Mouse (Mus musculus): ENCODE results near the gene Actr10.

The Actr10 gene

DNA sequence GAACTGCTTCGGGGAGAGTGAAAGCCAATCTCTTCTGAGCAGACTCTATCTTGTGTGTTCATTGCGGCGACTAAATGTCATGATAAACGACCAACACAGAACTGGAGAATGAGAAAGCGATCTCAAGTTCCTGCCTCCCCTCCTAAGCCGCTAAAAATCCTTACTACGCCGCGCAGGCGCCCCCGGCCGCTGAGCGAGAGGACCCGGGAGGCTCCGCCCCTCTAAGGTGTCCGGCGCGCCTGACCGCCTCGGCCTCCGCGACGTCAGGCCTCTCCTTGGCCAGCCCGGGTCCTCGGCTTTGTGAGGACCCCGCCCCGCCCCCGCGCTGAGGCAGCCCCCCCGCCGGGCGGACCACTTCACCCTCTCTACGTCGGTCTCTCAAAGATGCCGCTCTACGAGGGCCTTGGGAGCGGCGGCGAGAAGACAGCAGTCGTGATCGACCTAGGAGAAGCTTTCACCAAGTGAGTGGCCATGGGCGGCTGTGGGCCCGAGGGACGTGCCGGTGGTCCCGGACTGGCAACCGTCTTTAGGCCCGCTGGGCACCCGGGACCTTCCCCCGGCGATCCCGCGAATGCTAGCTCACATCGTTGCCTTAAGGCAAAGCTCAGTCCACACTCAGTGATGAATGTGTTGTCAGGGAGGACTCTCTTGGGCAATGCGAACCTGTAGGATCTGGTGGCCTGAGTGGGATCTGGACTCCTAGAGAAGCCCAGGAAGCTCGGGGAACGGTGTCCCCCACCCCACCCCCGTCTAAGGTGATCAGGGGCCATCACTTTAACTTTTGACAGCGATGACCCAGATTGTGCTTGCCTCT lies at the start of gene Actr10:
Actr10 (plus strand) TSS at position 287 of the 814 bp plus-strand sequence.
- peak; percentile 93 for DNase-seq (ENCODE audit: low spot score)

DNA sequence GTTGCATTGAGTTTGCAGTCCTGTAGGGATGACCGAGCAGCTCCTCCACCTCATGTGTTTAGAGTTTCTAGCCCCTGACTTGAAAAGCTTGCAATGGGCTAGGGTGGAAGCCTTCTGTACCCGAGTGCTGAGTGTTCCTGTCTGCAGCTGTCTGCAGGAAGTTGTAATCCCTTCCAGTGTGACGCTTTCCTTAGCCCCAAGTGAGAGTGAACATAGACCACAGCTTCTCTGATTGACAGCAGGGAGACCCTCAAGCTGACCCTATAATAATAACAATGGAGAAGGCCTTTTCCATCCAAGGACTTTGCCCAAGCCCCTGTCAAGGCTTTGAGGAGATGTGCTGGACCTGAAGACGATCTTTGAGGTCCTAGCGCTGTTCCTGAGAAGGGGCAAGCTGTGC lies 47.3 kb upstream of the Actr10 start:
- no peak for DNase-seq (ENCODE audit: low spot score)

DNA sequence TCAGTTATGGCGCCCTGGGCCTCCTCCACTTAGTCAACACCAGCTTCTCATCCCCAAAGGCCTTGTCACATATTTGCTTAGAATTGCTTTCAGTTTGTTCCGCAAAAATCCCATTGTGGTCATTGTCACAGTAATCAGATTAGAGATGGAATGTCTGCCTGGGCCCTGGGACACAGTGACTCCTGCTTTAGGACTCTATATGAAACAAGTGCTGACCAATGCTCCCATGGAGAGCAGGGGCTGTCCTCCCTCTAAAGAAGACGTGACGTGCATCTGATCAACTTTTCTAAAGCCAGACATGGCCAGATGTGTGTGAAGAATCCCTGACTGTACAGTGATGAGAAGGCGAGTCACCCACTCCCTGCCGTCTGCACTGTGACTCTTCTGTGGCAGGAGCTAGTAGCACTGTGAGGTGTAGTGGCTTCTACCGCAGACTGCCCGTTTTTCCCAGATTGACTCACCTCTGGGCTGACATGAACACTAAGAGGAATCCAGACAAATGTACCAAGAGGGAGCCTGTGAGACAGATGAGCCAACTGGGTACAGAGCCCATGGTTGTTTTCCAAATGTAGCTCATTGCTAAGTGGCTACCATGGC lies 46.7 kb upstream of the Actr10 start:
- DNase-seq (ENCODE audit: low spot score), result no peak

DNA sequence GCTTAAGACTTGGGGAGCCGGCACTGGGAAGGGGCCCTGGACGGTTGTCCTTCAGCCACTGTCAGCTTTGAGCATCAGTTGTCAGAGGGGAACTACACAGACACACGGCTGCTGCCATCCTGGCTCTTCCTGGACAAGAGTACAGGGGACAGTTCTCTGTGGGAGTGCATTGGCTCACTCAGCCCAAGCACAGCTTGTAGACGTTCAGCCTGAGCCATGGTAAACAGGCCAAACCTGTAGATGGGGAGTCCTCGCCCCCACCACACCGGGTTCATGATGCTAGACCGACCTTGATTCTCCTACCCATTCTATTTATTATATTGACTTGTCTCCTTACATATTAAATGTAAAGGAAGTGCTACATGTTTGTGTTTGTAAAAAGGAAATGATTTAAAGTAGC lies 42.4 kb upstream of the Actr10 start:
- DNase-seq (ENCODE audit: low spot score), result no peak

DNA sequence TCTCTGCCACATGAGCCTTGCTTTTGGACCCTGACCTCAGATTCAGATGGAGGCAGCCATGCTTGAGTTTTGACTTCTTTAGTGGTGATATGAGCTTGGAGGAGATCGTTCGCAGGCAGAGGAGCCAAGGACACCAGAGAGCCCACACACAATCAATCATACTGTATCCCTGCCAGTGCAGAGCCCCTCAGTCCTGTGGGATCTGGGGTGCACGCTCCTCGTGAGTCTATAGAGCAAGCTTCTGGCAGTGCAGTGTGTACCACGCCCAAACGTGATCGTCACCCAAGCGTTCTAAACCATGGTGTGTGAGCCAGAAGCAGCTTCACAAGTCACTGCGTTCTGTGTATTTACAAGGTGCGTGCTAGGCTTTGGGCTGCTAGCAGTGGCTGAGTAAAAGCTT lies 41.6 kb upstream of the Actr10 start:
- no peak for DNase-seq (ENCODE audit: low spot score)

DNA sequence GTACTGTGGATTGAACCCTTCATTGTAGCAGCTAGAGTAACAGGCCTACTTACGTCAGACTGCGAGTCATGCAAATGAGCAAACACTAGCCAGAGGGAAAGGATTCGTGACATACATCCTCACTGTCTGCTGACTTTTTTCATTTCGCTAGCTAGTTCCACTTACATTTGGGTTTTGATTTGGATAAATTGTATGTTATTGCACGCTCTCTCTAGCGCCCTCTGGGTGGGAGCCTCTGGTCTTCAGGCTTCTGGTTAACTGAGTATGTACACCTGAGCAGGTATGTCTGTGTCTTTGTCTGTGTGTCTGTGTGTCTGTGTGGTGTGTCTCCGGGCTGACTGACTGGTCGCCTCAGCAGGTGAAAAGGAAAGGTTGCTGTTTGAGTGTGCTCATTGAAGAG lies 40.2 kb upstream of the Actr10 start:
- DNase-seq (ENCODE audit: low spot score), result no peak

DNA sequence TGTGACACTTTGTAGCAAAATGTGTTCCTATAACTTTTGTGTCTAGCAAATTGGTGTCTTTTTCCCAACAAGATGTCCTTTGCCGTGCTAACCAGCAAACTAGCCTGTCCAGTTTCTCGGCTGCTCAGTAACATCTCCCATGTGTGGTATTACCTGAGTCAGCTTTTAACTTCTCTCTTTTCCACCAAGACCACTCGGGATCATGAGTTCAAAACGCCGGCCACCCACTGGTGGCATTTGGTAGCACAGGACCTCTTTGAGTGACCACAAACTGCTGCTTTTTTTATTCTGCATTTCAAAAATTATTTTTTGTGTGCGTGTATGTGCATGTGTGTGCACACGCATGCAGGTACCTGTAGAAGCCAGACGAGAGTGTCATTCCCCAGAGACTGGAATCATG lies 39.2 kb upstream of the Actr10 start:
- DNase-seq (ENCODE audit: low spot score), result no peak

DNA sequence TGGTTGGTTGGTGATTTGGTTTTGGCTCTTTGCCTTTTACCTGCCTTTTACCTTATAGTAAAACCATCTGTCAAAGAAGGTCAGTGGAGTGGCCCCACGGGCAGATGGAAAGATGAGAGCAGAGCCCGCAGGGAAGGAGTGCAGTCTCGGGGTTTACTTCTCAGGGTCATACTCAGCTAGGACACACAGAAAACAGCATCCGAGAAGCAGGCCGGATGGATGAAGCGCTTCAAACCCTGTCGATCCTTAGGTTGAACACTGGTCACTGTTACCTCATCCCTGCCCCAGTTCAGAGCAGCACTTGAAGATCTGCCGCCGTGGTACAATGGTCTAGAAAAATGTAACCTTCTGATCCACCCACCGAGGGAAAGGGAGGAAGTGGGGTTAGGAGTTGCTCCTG lies 33.2 kb upstream of the Actr10 start:
- no peak for DNase-seq (ENCODE audit: low spot score)

DNA sequence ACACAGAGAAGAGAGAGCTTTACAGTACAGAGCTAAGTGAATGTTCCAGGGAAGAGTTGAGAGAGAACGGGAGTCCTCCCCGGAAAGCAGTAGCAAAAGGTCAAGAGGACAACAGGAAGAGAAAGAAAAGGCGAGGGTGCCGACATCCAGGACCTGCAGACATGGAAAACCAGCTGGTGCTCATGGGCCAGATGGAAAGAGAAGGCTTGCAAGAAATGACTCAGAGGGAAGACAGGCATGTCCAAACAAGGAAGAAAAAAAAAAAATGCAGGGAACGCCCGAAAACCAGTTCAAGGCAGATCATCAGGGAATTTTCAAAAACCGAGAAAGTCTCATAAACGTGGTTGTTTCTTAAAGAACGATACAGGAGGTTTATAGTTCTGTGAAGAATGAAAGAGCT lies 30.8 kb upstream of the Actr10 start:
- DNase-seq (ENCODE audit: low spot score), result no peak

DNA sequence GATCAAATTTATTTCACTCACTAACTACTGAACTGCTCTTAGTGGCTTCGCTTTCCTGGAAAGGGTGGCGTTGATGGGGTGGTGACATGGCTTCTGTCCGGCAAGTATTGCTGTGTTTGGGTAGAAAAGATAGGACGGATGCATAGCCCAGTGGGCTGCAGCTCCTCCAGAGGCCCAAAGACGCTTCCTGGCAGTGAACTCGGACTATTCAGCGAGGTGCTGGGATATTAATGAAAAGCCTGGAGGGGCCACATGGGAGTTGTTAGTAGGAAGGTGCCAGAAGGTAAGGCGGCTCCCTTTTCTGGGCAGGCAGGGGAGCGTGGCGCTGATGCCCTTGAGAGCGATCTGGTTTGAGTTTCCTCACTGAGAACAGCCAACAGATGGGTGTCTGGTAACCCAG lies 30.0 kb upstream of the Actr10 start:
- no peak for DNase-seq (ENCODE audit: low spot score)

DNA sequence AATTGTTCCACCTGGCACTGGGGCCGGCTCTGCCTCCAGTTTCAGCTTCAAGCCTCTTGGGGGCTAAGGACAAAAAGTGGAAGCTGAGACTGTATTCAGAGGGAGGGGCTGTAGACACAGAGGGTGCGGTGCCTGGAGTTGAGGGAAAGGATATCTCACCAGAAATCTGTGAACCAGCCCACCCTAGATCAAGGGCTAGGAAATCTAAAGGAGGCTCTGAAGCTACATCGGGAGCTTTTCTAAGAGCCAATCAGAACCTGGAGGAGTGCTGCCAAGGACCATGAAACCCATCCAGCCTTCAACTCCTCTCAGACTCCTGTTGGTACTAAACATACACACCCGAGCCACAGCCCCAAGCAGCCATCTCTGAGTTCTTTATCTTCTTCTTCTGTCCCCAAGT lies 29.6 kb upstream of the Actr10 start:
- DNase-seq (ENCODE audit: low spot score), result no peak

DNA sequence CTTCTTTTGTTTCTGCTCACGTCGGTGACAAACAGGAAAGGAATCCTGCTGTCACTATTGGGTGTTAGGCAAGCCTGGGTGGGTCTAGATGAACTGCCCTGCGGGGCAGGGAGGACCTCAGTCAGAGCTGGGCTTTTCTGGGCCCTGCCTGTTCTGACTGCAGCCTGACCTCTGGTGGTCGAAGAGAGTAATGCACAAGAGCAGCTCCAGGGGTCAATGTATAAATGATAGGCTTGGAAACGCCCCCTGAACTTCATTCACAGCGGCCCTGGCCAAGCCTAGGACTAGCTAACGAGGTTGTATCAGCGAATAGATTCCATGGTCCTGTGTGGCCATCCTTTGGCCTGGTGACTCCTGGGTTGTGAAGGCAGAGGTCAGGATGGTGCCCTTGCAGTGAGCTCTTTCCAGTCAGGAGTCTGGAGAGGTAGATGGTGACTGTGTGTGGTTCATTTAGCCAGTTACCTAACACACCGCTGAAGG lies 27.4 kb upstream of the Actr10 start:
- DNase-seq (ENCODE audit: low spot score), result peak; percentile 85

DNA sequence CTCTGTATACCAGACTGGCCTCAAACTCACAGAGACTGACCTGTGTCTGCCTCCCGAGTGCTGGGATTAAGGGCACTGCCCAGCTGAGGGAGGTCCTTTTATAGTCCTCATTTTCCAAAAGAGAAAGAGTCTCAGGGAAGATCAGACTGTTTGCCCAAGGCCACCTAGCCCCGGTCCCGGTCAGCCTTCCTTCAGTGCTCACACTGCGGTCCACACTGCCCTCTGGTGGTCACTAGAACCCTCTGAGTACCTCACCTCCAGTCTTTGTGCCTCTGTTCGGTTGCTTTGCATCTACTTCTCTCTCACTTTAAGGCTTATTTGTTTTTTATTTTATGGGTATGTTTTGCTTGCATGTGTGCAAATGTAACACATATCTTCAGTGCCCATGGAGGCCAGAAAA lies 26.6 kb upstream of the Actr10 start:
- DNase-seq (ENCODE audit: low spot score), result peak; percentile 88

DNA sequence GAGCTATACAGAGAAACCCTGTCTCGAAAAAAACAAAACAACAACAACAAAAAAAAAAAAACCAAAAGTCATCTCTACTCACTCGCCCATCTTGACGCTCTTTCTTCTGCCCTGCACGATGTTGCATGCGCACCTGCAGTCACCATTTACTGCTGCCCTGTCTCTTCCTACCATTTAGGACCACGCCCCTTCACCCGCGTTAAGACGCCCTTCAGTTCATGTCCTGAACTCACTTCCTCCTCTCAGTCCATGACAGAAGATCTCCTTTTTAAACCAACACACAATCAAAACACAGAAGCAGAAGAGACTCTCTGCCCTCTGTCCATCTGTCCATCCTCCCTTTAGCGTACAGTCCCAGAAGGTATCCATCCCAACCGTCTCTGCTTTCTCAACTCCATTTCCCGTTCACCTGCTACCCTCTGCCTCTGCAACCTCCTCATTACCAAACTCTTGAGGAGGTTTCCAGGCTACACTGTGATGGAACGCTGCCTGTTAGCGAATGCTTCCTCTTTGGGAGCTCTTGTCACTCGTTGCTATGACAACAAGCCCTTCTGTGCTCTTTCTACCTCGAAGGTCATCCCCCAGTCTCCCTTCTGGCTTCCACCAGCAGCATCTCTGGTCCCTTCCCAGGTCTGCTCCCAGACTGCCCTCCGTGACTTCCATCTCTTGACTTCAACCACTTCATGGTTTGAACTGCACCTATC lies 25.8 kb upstream of the Actr10 start:
- no peak for DNase-seq (ENCODE audit: low spot score)

DNA sequence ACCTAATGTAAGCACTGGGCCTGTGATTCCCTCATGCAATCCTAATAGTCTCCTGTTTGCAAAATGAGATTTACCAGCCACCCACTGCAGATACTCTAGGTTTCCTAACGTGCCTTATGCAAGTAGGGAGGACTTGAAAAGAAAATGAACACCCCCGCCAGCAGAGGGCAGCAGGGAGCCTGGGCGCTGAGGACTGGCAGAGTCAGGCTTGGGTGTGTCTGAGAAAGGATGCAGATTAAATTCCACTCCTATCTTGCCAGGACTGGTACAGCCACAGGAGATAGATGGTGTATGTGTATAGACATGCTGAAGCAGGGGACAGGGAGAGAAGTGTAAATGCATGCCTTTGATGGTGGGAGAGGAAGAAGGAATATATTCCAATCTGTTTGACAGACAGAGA lies 24.2 kb upstream of the Actr10 start:
- peak; percentile 81 for DNase-seq (ENCODE audit: low spot score)

DNA sequence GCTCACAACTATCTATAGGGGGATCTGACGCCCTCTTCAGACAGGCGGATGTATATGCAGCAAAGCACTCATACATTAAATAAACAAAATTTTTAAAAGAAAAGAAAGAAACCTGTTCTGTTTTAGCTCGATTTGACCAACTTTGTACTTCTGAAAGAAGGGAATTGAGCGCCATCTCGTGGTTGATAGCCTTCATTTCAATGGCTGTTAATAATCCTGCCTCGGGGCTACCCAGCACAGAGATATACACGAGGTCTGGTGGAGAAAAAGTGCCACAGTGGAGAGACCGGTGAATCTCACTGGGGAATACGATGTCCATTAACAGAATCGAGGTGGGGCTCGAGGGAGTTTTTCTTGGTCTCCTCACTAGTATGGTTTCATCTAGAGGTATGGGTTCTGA lies 23.3 kb upstream of the Actr10 start:
- DNase-seq (ENCODE audit: low spot score), result peak; percentile 40

DNA sequence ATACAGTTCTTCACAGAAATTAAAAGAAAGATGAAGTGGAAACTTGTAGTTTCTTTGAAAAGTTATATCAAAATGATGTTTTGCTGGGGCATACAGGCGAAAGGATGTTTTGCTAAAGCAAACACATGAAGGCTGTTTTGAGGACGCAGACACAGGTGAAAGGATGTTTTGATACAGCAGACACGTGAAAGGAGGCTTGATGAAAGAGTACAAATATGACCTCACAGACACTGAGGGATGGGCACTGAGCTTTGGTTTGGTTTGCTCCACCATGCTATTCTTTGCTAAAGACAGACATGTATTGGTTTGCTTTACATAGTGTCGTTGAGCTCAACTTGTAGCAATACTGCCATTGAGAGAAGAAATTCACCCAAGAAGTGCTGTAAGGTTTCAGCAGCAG lies 7.9 kb upstream of the Actr10 start:
- DNase-seq (ENCODE audit: low spot score), result no peak

DNA sequence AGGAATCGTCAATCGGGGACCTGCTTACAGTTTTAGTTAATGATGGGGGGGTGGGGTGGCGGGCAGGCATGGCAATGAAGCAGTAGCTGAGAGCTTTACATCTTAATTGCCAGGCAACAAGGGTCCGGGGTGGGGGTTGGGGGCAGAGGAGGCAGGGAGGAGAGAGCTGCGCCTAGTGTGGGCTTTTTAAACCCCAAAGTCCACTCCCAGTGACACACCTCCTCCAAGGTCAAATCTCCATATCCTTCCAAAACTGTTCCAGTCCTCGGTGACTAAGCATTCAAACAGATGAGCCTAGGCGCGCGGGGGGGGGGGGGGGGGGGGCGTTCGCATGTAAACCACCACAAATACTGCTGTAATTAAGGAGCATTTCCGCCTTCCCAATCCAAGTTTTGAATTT lies 507 bp upstream of the Actr10 start:
- no peak for DNase-seq (ENCODE audit: low spot score)

DNA sequence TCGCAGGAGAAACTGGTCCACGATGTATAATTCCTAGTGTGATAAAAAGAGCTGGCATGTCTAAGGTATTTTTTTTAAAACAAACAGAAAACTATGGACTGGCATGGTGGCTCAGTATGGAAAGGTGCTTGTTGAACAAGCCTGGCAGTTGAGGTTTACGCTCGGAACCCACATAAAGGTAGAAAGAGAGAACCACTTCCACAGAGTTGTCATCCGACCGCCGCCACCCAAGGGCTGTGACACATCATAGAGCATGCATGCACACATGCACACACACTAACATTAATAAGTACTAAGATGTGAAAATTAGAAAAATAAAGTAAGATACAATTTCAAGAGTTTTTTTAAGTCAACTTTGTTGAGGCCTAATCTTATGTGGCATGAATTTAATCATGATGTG lies 3.1 kb downstream of the Actr10 start:
- DNase-seq (ENCODE audit: low spot score), result no peak

DNA sequence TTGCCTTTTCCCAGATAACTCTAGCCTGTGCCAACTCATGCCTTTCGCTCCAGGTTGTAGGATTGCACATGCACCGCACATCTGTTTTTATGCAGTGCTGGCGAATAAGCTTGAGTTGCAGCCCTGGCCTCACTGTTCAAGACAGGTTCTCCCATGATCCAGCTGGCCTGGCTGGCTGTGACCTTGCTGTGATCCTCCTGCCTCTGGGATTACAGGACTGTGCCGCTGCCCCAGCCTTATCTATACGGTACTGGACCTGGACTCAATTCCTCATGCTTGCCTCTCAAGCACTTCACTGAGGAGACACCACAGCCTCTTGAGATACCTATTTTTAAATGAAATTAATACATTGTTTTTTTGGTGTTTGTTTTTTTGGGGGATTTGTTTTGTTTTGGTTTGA lies 6.5 kb downstream of the Actr10 start:
- no peak for DNase-seq (ENCODE audit: low spot score)

DNA sequence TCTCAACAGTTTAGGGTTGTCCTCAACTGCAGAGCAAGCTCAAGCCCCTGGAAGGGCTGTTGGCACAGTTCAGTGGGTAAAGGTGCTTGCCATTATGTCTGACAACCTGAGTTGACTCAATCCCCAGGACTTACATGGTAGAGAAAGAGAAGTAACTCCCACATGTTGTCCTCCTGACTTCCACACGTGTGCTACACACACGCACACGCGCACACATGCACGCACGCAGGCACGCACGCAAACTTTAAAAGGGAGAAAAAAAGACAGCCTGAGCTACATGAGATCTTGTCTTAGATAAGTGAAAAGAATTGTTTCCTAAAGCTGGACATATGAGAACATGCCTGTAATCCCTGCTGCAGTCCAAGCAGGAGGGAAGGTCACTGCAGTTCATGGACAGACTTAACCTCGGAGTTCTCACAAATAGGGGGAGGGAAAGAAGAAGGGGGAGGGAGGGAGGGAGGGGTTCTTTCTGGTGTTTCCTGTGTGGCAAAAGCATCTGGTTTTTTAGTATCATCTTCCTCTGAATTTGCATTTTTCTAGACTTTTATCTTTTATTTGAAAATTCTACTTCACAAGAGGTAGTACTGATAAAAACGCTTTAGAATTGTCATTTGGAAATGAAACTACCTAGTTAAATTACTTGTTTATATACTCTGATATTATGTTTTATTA lies 9.1 kb downstream of the Actr10 start:
- no peak for DNase-seq (ENCODE audit: low spot score)

DNA sequence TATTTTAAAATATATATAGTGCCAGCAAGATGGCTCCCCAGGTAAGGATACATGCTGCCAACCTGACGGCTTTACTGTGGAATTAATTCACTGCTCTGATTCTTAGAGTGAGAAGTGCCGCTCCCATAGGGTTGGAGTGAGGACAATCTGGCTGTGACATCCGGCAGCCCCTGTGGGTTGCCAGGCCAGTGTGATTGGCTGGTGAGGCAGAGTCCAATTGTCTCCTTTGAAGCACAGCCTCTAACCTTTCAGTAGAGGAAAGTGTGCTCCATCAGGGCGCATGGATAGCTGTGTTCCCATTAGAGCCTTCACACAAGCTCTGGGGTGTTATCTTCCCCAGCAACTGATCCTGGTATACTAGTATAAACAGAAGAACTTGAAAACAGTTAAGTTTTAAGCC lies 21.0 kb downstream of the Actr10 start:
- no peak for DNase-seq (ENCODE audit: low spot score)

DNA sequence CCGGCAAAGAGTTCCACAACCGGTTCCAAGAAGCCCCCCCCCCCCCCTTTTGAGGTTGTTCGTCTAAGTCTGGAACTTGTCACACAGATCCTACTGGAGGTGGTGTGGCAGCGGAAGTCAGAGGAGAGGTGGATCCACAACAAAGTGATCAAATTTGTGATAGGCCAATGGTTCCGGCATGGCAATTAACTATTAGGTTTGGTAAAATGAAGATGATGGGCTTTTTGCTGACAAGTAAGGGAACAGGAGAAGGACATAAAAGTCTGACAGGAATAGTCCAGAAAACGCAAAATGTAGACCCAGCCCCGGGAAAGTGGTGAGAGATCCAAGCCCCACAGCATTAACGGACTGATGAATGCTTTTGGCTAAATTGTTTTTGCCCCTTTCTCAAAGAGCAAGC lies 29.9 kb downstream of the Actr10 start:
- DNase-seq (ENCODE audit: low spot score), result peak; percentile 5
